Mouse (Mus musculus) kidney, adult 2 months (tissue): ENCODE measurements at regions not wholly inside any gene's neighbourhood (a gene's known extent, or its start where the extent isn't known, plus 50 kb on each side); places are given as distances from the start of the nearest gene placed in this dataset.

ENCODE experiments used
- CTCF ChIP-seq: fragments of 200-500 bp; conservative IDR thresholded peaks from 2 replicates; pipeline ENCODE4 v1.5.1; 2011; ENCODE audit warnings: low read depth, mild to moderate bottlenecking, control low read depth, low read length, moderate library complexity, mixed read lengths; ENCODE audit not compliant: insufficient read depth, insufficient read length
- POLR2A ChIP-seq: fragments of 200-500 bp; IDR thresholded peaks from one replicate; pipeline ENCODE4 v1.6.1; 2011; ENCODE audit warnings: low read depth, low read length, control low read depth

GRCm38 (mm10) chr14:80485149-80485548 lies 501.3 kb downstream of the Olfm4 start:
- TF ChIP-seq CTCF (no peak), POLR2A (no peak)
